Mouse (Mus musculus) lung, embryonic 16.5 days (tissue): ENCODE data around the gene 4930438A08Rik. TPM values are rescaled to one million over a fixed set of nuclear protein-coding genes. Genes with fewer than 3 reads are reported as not detected.

Source experiments
- ATAC-seq: fragments of 200-750 bp; cut with Nextera tagmentation; 2 replicates; pipeline ENCODE4 v1.8.0; 2017; ENCODE audit warnings: low read depth, mild to moderate bottlenecking, moderate library complexity
- H3K27ac ChIP-seq: fragments of 300-500 bp; sonication (generic); 2 replicates; pipeline ENCODE4 v1.5.1; 2014; ENCODE audit warnings: mild to moderate bottlenecking, control low read depth, low read length
- H3K27me3 ChIP-seq: fragments of 300-500 bp; sonication (generic); 2 replicates; pipeline ENCODE4 v1.6.1; 2014; ENCODE audit warnings: low read depth, low read length, mixed read lengths; ENCODE audit not compliant: control insufficient read depth, insufficient read depth
- H3K36me3 ChIP-seq: fragments of 300-500 bp; sonication (generic); 2 replicates; pipeline ENCODE4 v1.6.1; 2014; ENCODE audit warnings: low read length; ENCODE audit not compliant: control insufficient read depth, insufficient read depth
- H3K4me1 ChIP-seq: fragments of 300-500 bp; sonication (generic); replicated peaks from 2 replicates; pipeline ENCODE4 v1.6.1; 2014; ENCODE audit warnings: low read length, mixed read lengths; ENCODE audit not compliant: control insufficient read depth, insufficient read depth
- H3K4me2 ChIP-seq: fragments of 300-500 bp; sonication (generic); 2 replicates; pipeline ENCODE4 v1.6.1; 2014; ENCODE audit warnings: low read depth, low read length, control low read depth
- H3K4me3 ChIP-seq: fragments of 300-500 bp; sonication (generic); 2 replicates; pipeline ENCODE4 v1.5.1; 2014; ENCODE audit warnings: mild to moderate bottlenecking, low read length, control low read depth
- H3K9ac ChIP-seq: fragments of 300-500 bp; sonication (generic); 2 replicates; pipeline ENCODE4 v1.6.1; 2014; ENCODE audit warnings: low read length, control low read depth
- H3K9me3 ChIP-seq: fragments of 300-500 bp; sonication (generic); 2 replicates; pipeline ENCODE4 v1.6.1; 2016; ENCODE audit warnings: low read length; ENCODE audit not compliant: control insufficient read depth
- WGBS: fragments of 180-500 bp; shearing (Covaris S2); extraction: QIAGEN DNeasy Blood & Tissue Kit; methylation state at CpG from one replicate; pipeline ENCODE4 v1.1.7; 2014; 5-methylcytosine and 5-hydroxymethylcytosine counted together
- polyA plus RNA-seq: library from polyadenylated mRNA; unstranded; fragments of >200 nt; fragmentation: Nextera tagmentation; extraction: Ambion mirVana; gene quantifications from 2 replicates; pipeline ENCODE4 v1.2.1, GENCODE M21; 2015

The 4930438A08Rik gene
- polyA plus RNA-seq, 1 experiment from 2014 or later, result not detected

DNA sequence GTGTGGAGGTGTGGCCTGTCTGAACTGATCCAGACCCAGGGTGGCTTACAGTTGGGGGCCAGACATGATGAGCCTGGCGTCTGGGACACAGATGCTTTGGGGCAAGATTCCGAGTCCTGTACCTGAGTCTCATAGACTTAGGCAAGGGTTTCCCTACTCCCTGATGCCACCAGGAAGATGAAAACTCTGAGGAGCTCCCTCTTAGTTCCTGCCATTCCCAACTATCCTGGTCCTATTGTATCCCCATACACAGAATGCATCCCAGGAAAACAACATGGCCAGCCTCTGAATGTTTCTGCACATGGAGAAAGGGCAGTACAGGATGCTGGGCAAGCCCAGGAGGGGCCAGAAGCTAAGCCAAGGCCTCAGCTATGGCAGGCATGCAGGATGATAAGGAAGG is 11.1 kb upstream of the 4930438A08Rik start:
- 77% methylated on average over 2 of the region's 2 CpGs for WGBS
- no peak overlapping the region for H3K4me3 ChIP-seq
- ATAC-seq, result no peak
- no peak overlapping the region for H3K4me2 ChIP-seq
- no peaks in the 10 kb centered on the region for H3K4me1 ChIP-seq
- no peaks in the 10 kb centered on the region for H3K9me3 ChIP-seq
- H3K27me3 ChIP-seq, result no peaks in the 10 kb centered on the region
- H3K9ac ChIP-seq, result no peak overlapping the region
- H3K36me3 ChIP-seq, result no peaks in the 10 kb centered on the region
- H3K27ac ChIP-seq, result no peak overlapping the region

DNA sequence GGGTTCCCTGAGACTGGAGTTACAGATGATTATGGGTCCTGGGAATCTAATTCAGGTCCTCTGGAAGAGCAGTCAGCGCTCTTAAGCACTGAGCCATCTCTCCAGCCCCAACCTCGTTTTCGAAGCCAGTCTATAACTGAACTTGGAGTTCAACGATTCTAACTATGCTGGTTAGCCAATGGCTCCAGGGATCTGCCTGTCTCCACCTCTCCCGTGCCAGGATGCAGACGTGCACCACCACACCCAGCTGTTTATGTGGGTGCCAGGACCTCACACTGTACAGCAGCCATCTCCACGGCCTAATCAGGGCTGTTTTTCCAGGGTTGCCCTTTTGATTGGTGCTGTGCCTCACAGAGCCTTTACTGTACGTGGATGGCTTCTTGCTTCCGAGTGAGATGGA is 10.1 kb upstream of the 4930438A08Rik start:
- Histone ChIP-seq H3K9me3 (no peaks in the 10 kb centered on the region), H3K27ac (no peak overlapping the region), H3K9ac (no peak overlapping the region), H3K27me3 (no peaks in the 10 kb centered on the region), H3K4me3 (no peak overlapping the region), H3K36me3 (no peaks in the 10 kb centered on the region), H3K4me1 (no peaks in the 10 kb centered on the region), H3K4me2 (no peak overlapping the region)
- 76% methylated on average over 9 of the region's 9 CpGs for WGBS
- ATAC-seq, result no peak

DNA sequence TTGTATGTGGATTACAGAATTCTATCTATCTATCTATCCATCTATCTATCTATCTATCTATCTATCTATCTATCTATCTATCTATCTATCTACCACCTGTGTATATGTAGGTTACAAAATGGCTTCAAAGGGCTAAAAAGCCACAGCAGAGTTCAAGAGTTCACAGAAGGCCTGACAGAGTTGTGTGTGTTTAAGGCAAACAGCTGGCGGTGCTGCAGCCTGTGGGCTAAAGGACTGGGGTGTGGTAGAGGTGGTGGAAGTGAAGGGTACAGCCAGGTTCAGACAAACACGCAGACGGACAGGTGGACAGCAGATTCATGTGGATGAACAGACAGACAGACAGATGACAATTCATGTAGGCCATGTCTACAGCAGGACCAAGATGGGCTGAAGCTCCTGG is 6.3 kb upstream of the 4930438A08Rik start:
- H3K36me3 ChIP-seq, result no peaks in the 10 kb centered on the region
- no peak overlapping the region for H3K4me2 ChIP-seq
- no peak overlapping the region for H3K4me3 ChIP-seq
- H3K4me1 ChIP-seq, result no peaks in the 10 kb centered on the region
- H3K9me3 ChIP-seq, result no peaks in the 10 kb centered on the region
- no peak for ATAC-seq
- 55% methylated on average over 3 of the region's 3 CpGs for WGBS
- H3K27ac ChIP-seq, result no peak overlapping the region
- H3K27me3 ChIP-seq, result no peaks in the 10 kb centered on the region
- no peak overlapping the region for H3K9ac ChIP-seq

DNA sequence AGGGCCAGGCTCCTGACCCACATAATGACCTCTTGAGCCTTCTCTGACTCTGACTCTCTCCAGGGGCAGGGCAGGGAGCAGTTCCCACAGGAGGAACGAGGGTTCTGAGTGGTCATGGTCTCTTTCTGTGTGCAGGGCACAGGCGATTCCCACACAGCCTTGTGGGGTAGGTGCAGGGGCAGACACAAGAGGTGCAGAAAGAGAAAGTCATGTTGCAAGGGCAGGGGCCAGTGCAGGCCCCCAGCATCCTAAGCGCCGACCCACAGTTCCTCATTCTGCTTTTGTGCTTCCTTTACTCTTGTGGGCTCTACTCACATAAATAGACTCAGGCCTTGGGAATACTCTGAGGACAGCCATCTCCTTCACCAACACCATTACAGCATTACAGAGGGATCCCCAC is 1.2 kb downstream of the 4930438A08Rik start:
- H3K9ac ChIP-seq, result no peak overlapping the region
- WGBS, result 68% methylated on average over 4 of the region's 4 CpGs

DNA sequence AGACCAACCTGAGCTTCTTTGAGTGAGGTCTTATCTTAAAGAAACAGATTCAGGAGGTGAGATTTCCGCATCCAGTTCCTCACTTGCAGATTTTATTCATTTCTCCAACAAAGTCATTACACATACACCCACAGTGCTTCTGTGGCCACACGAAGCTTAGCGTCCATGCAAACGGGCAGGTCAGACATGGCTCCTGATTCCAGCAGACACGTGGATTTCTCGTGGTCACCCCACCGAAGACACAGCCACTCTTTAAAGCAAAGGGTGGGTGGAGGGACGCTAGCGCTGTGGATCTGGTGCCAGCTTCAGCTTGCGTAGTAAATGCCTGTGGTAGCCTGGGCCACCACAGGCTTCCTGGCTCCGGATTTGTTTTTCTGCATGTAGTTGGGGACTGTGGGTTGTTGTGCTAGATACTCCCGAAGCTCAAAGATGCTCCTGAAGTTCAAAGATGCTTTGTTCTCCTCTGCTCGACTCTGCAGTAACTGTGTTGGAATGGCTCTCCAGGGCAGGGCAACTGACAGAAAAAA is 7.4 kb downstream of the 4930438A08Rik start:
- no peak for ATAC-seq
- no peak overlapping the region for H3K4me3 ChIP-seq
- H3K27ac ChIP-seq, result no peak overlapping the region
- no peak overlapping the region for H3K9ac ChIP-seq
- no peaks in the 10 kb centered on the region for H3K4me1 ChIP-seq
- no peaks in the 10 kb centered on the region for H3K27me3 ChIP-seq
- no peaks in the 10 kb centered on the region for H3K9me3 ChIP-seq
- WGBS, result 76% methylated on average over 13 of the region's 13 CpGs
- no peaks in the 10 kb centered on the region for H3K36me3 ChIP-seq
- H3K4me2 ChIP-seq, result no peak overlapping the region

More for the DNA sequence above, 1.2 kb downstream of the 4930438A08Rik start:
- H3K4me3 ChIP-seq, result no peak overlapping the region
- no peaks in the 10 kb centered on the region for H3K36me3 ChIP-seq
- no peaks in the 10 kb centered on the region for H3K27me3 ChIP-seq
- H3K4me1 ChIP-seq, result no peaks in the 10 kb centered on the region
- H3K27ac ChIP-seq, result no peak overlapping the region
- no peaks in the 10 kb centered on the region for H3K9me3 ChIP-seq
- no peak overlapping the region for H3K4me2 ChIP-seq
- no peak for ATAC-seq

DNA sequence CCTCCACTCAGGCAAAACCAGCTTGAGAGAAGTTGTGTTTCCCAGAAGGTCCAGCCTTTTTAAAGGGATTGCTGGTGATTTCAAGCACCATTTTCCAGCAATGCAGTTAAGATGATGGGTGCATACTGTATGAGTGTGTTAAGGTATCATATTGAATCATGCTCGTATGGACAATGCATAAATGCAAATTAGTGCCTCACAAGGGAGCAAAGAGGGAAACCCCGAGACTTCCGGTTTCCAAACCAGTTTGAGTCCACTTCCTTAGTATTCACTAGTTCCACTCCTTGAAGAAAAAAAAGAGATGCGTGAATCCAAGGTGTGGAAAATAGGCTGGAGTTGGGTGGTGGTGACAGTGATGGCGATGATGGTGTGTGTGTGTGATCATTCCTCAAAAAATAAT is 7.9 kb downstream of the 4930438A08Rik start:
- 80% methylated on average over 5 of the region's 5 CpGs for WGBS
- Histone ChIP-seq H3K9me3 (no peaks in the 10 kb centered on the region), H3K27me3 (no peaks in the 10 kb centered on the region), H3K4me3 (no peak overlapping the region), H3K36me3 (no peaks in the 10 kb centered on the region), H3K9ac (no peak overlapping the region), H3K4me1 (no peaks in the 10 kb centered on the region), H3K27ac (no peak overlapping the region), H3K4me2 (no peak overlapping the region)
- ATAC-seq, result no peak

DNA sequence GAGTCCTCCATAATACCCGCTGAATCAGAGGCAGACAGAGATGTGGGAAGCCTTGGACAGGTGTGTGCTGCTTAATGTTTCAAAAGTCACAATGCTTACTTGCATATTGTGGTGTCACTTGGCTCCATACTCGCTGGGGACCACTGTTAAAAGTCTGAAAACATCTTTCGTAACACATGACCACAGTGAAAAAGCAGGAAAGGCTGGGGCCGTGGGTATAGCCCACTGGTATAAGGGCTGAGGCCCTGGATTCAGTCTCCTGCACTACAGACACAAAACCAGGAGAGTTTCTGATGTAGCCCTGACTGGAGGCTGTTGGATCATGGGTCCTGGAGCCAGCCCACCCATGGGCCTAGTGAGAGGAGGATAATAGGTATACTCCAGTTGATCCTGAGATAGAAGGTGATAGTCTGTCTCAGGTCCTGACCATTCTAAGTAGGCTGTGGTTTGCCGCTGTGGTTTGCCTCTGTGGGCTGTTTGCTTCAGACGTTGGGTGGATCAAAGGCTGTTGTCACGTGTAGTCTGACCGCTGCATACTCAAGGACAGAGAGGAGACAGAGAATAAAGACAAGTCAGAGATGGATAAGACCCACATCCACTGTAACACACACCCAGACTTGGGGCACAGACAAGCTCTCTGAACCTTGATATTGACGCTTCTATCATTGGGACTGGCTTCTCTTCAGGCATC is 15.5 kb downstream of the 4930438A08Rik start:
- Histone ChIP-seq H3K4me1 (no peaks in the 10 kb centered on the region), H3K36me3 (no peaks in the 10 kb centered on the region), H3K4me2 (no peak overlapping the region), H3K9me3 (no peaks in the 10 kb centered on the region), H3K9ac (no peak overlapping the region), H3K4me3 (no peak overlapping the region), H3K27ac (no peak overlapping the region), H3K27me3 (no peaks in the 10 kb centered on the region)
- no peak for ATAC-seq
- WGBS, result 62% methylated on average over 9 of the region's 9 CpGs

DNA sequence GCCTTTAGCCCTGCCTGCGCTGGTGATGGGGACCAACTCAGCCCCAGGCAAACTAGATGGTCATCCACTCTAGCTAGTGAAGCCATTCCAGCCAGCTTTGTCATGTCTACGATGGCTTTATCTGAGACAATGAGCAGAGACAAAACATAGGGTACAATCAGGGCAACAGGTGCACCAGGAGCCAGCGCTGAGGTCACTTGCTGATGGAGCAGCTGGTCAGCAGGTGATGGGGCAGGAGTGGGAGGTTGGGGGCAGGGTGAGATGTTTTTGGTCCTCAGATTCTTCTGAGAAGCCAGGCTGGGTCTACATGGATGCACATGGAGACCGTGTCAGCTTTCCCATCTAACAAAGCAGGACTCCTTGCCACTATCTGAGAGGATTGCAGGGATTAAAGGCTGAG is 16.2 kb downstream of the 4930438A08Rik start:
- H3K27me3 ChIP-seq, result no peaks in the 10 kb centered on the region
- H3K9ac ChIP-seq, result no peak overlapping the region
- no peak overlapping the region for H3K27ac ChIP-seq
- no peak overlapping the region for H3K4me2 ChIP-seq
- H3K4me1 ChIP-seq, result no peaks in the 10 kb centered on the region
- 78% methylated on average over 4 of the region's 4 CpGs for WGBS
- no peak overlapping the region for H3K4me3 ChIP-seq
- H3K9me3 ChIP-seq, result no peaks in the 10 kb centered on the region
- no peaks in the 10 kb centered on the region for H3K36me3 ChIP-seq
- ATAC-seq, result no peak

DNA sequence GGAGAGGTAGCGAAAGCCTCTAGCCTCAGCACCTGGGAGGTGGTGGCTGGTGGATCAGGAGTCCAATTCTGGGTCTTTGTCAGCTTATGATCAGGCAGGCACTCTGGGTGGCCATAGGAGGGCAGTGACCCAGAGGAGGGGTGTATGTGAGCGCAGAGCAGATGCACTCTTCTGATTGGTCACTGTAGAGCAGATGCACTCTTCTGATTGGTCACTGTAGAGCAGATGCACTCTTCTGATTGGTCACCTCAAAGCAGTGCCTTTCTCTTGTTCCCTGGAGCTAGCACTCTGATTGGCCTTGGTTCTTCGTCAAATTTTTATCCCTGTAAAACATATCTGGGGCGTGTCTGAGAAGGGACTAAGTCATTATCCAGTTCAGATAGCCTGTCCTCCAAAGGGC is 18.2 kb downstream of the 4930438A08Rik start:
- Histone ChIP-seq H3K4me2 (no peak overlapping the region), H3K9me3 (no peaks in the 10 kb centered on the region), H3K9ac (no peak overlapping the region), H3K4me3 (no peak overlapping the region), H3K27ac (no peak overlapping the region), H3K4me1 (no peaks in the 10 kb centered on the region), H3K27me3 (no peaks in the 10 kb centered on the region), H3K36me3 (no peaks in the 10 kb centered on the region)
- WGBS, result 44% methylated on average over 4 of the region's 4 CpGs
- ATAC-seq, result no peak
